25 mouse cellular contexts compared by ENCODE assay signal in the genomic region with DNA sequence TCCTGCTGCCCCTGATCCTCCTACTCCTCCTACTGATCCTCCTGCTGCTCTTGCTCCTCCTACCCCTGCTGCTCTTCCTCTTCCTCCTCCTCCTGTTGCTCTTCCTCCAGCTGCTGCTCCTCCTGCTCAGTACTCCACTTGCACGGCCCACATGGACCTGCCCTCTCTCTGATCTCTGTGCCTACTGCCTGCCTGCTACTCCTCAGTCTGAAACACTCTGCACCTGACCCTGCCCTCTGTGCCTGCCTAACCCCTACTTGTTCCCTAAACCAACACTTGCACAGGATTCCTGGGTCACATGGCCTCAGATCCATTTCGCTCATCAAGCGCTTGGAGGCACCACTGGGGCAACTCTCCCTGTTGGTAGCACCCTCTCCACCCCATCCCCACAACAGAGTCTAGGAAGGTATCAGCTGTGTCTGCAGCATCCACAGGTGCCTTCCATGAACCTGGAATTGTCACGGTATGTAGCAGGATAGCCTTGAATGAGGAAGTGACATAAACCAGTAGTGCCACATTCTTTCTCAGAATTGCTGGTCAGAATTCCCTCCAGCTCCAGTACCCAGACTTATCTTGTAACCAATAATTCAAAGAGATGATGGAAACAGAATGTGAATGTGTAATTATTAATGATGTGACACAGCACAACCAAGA.
DNase-seq lines count a peak whose midpoint lies in the region; ATAC-seq and TF ChIP-seq lines count a peak whose summit lies in the region.
"Had no signal": no experiment of that assay in that cellular context is flagged by ENCODE, and none has a peak within 500 bp of the region (broad histone marks: within the 10 kb centered on the region; RNA-seq: fewer than 3 reads in every experiment).

No protein-coding gene starts in this region.

- H3K9ac ChIP-seq in lung, embryonic 14.5 days: no peak overlapping the region
- no peak overlapping the region for H3K9ac ChIP-seq in intestine, embryonic 14.5 days (ENCODE audit: low read length)
- H3K9ac ChIP-seq in forebrain, embryonic 16.5 days (replicated peaks; ENCODE audit: low read depth, low read length): no peak overlapping the region
- H3K9ac ChIP-seq: forebrain, embryonic 13.5 days; limb, embryonic 15.5 days; liver, embryonic 14.5 days; neural tube, embryonic 12.5 days had no signal

- no peak for DNase-seq in kidney, adult 2 months
- DNase-seq in kidney, postnatal 25 days: no peak
- DNase-seq in lung, embryonic 14.5 days: peak; percentile 6
- no peak for DNase-seq in lung, postnatal 36 days
- DNase-seq in intestine, embryonic 14.5 days (ENCODE audit: low spot score): peak; percentile 56
- DNase-seq: adrenal gland, adult 2 months; cerebellum, adult 18-20 months; embryo, embryonic 11 days; gastrocnemius, adult 2 months; heart, postnatal 10 days; left cerebral cortex, postnatal 4 days; midbrain, embryonic 14.5 days; right cerebral cortex, postnatal 25 days; spleen, adult 18-20 months; thymus, postnatal 25 days had no signal

- H3K4me2 ChIP-seq in lung, embryonic 14.5 days: no peak overlapping the region
- no peak overlapping the region for H3K4me2 ChIP-seq in intestine, embryonic 14.5 days (ENCODE audit: low read length)
- no peak overlapping the region for H3K4me2 ChIP-seq in forebrain, embryonic 16.5 days (ENCODE audit: low read length)
- H3K4me2 ChIP-seq: forebrain, embryonic 13.5 days; heart, embryonic 11.5 days; limb, embryonic 15.5 days; neural tube, embryonic 12.5 days had no signal

- no peak overlapping the region for H3K4me3 ChIP-seq in kidney, adult 2 months (ENCODE audit: insufficient read depth, low read depth, low read length)
- no peak overlapping the region for H3K4me3 ChIP-seq in lung, embryonic 14.5 days (ENCODE audit: low read depth, low read length)
- no peak overlapping the region for H3K4me3 ChIP-seq in intestine, embryonic 14.5 days (ENCODE audit: low read depth, low read length)
- H3K4me3 ChIP-seq in megakaryocyte, embryonic 14.5 days (replicated peaks): peak overlapping the region; percentile 74
- no peak overlapping the region for H3K4me3 ChIP-seq in forebrain, embryonic 16.5 days (replicated peaks; ENCODE audit: low read length)
- H3K4me3 ChIP-seq: forebrain, embryonic 13.5 days; gastrocnemius, adult 2 months; limb, embryonic 15.5 days; neural tube, embryonic 12.5 days had no signal

- H3K9me3 ChIP-seq in lung, embryonic 14.5 days (ENCODE audit: low read depth, low read length): no peaks in the 10 kb centered on the region
- no peaks in the 10 kb centered on the region for H3K9me3 ChIP-seq in intestine, embryonic 14.5 days (ENCODE audit: control insufficient read depth, low read length)
- H3K9me3 ChIP-seq in megakaryocyte, embryonic 14.5 days: peaks cover 54% of the 10 kb centered on the region
- H3K9me3 ChIP-seq in forebrain, embryonic 16.5 days (ENCODE audit: control insufficient read depth, low read length): peaks cover 3% of the 10 kb centered on the region; the same call in 1 of the 2 replicates
- H3K9me3 ChIP-seq: limb, embryonic 15.5 days; neural tube, embryonic 12.5 days had no signal

- H3K4me1 ChIP-seq in kidney, adult 2 months (ENCODE audit: control insufficient read depth, insufficient read depth, low read length): peaks cover 15% of the 10 kb centered on the region
- no peaks in the 10 kb centered on the region for H3K4me1 ChIP-seq in lung, embryonic 14.5 days (ENCODE audit: insufficient read depth)
- H3K4me1 ChIP-seq in intestine, embryonic 14.5 days (replicated peaks; ENCODE audit: control insufficient read depth, insufficient read depth, low read length): no peaks in the 10 kb centered on the region
- no peaks in the 10 kb centered on the region; the same call in 1 of the 2 replicates for H3K4me1 ChIP-seq in megakaryocyte, embryonic 14.5 days
- H3K4me1 ChIP-seq in forebrain, embryonic 16.5 days (replicated peaks; ENCODE audit: control insufficient read depth, insufficient read depth, low read length): no peaks in the 10 kb centered on the region
- H3K4me1 ChIP-seq: forebrain, embryonic 13.5 days; limb, embryonic 15.5 days; neural tube, embryonic 12.5 days had no signal

- no peak for TF ChIP-seq CTCF in kidney, adult 2 months (conservative IDR thresholded peaks at IDR 0.05; ENCODE audit: insufficient read depth, insufficient read length, low read depth, low read length)
- TF ChIP-seq CTCF in lung, embryonic 14.5 days (IDR thresholded peaks at IDR 0.05; ENCODE audit: low read depth): no peak

- 40% methylated on average over 4 of the region's 4 CpGs for WGBS in kidney, adult 2 months
- 40% methylated on average over 4 of the region's 4 CpGs for WGBS in lung, embryonic 14.5 days
- 47% methylated on average over 4 of the region's 4 CpGs for WGBS in intestine, embryonic 14.5 days
- 75% methylated on average over 4 of the region's 4 CpGs for WGBS in forebrain, embryonic 16.5 days

- TF ChIP-seq POLR2A in kidney, adult 2 months (IDR thresholded peaks at IDR 0.05; ENCODE audit: low read depth, low read length): no peak

- ATAC-seq in lung, embryonic 14.5 days (ENCODE audit: insufficient read depth): peak; percentile 35; the same call in 1 of the 2 replicates
- ATAC-seq in intestine, embryonic 14.5 days (replicated peaks; ENCODE audit: low FRiP score, low TSS enrichment, low read depth): peak; percentile 79
- ATAC-seq in forebrain, embryonic 16.5 days: no peak
- ATAC-seq: forebrain, embryonic 13.5 days; Patski had no signal

- peak overlapping the region; percentile 15; the same call in 1 of the 2 replicates for H3K27ac ChIP-seq in kidney, adult 2 months (ENCODE audit: insufficient read depth, low read depth, low read length)
- no peak overlapping the region for H3K27ac ChIP-seq in lung, embryonic 14.5 days (ENCODE audit: low read depth)
- H3K27ac ChIP-seq in intestine, embryonic 14.5 days (ENCODE audit: low read depth): no peak overlapping the region
- no peak overlapping the region for H3K27ac ChIP-seq in forebrain, embryonic 16.5 days (ENCODE audit: low read length)
- H3K27ac ChIP-seq: forebrain, embryonic 13.5 days; gastrocnemius, adult 2 months; limb, embryonic 15.5 days; liver, embryonic 14.5 days; neural tube, embryonic 12.5 days had no signal

- no peaks in the 10 kb centered on the region for H3K36me3 ChIP-seq in kidney, adult 2 months (ENCODE audit: control insufficient read depth, insufficient read depth, low read length)
- no peaks in the 10 kb centered on the region for H3K36me3 ChIP-seq in lung, embryonic 14.5 days (ENCODE audit: insufficient read depth)
- H3K36me3 ChIP-seq in intestine, embryonic 14.5 days (ENCODE audit: control insufficient read depth, insufficient read depth, low read length): no peaks in the 10 kb centered on the region
- no peaks in the 10 kb centered on the region for H3K36me3 ChIP-seq in megakaryocyte, embryonic 14.5 days (replicated peaks; ENCODE audit: low read length)
- H3K36me3 ChIP-seq in forebrain, embryonic 16.5 days (ENCODE audit: control insufficient read depth, insufficient read depth): no peaks in the 10 kb centered on the region
- H3K36me3 ChIP-seq: G1E; limb, embryonic 15.5 days; neural tube, embryonic 12.5 days had no signal

- no peaks in the 10 kb centered on the region for H3K27me3 ChIP-seq in kidney, adult 2 months (replicated peaks; ENCODE audit: control insufficient read depth, insufficient read depth, low read length)
- H3K27me3 ChIP-seq in lung, embryonic 14.5 days (ENCODE audit: insufficient read depth, low read length): no peaks in the 10 kb centered on the region
- no peaks in the 10 kb centered on the region for H3K27me3 ChIP-seq in intestine, embryonic 14.5 days (replicated peaks; ENCODE audit: control insufficient read depth, insufficient read depth, low read length)
- no peaks in the 10 kb centered on the region for H3K27me3 ChIP-seq in megakaryocyte, embryonic 14.5 days (replicated peaks)
- H3K27me3 ChIP-seq in forebrain, embryonic 16.5 days (replicated peaks; ENCODE audit: control insufficient read depth, insufficient read depth, low read length): no peaks in the 10 kb centered on the region
- H3K27me3 ChIP-seq: CH12.LX; forebrain, embryonic 13.5 days; limb, embryonic 15.5 days; neural tube, embryonic 12.5 days; Patski had no signal

Comparison
In these comparisons a context has a peak if more than half of its experiments do, and no peak if none do; other contexts are left out.
1. DNase-seq: peak in lung, embryonic 14.5 days (single experiment) and intestine, embryonic 14.5 days (single experiment); none in kidney, adult 2 months (single experiment), kidney, postnatal 25 days (0 of 2) and lung, postnatal 36 days (single experiment).